Mouse (Mus musculus) heart, embryonic 11.5 days (tissue): ENCODE measurements at regions not wholly inside any gene's neighbourhood (a gene's known extent, or its start where the extent isn't known, plus 50 kb on each side); places are given as distances from the start of the nearest gene placed in this dataset.

Source experiments
- ATAC-seq: fragments of 200-750 bp; cut with Nextera tagmentation; replicated peaks from 2 replicates; pipeline ENCODE4 v1.8.0; 2017; ENCODE audit warnings: moderate library complexity; ENCODE audit not compliant: insufficient number of reproducible peaks, low FRiP score, low TSS enrichment
- H3K27ac ChIP-seq: fragments of 300-500 bp; sonication (generic); 2 replicates; pipeline ENCODE4 v1.5.1; 2014; ENCODE audit warnings: mild to moderate bottlenecking, low read depth, low read length
- H3K27me3 ChIP-seq: fragments of 300-500 bp; sonication (generic); 2 replicates; pipeline ENCODE4 v1.6.1; 2014; ENCODE audit warnings: mild to moderate bottlenecking, low read length, mixed read lengths; ENCODE audit not compliant: control insufficient read depth, insufficient read depth
- H3K36me3 ChIP-seq: fragments of 300-500 bp; sonication (generic); 2 replicates; pipeline ENCODE4 v1.6.1; 2014; ENCODE audit warnings: mild to moderate bottlenecking, low read length, moderate library complexity, mixed read lengths; ENCODE audit not compliant: control insufficient read depth, insufficient read depth
- H3K4me1 ChIP-seq: fragments of 300-500 bp; sonication (generic); 2 replicates; pipeline ENCODE4 v1.6.1; 2014; ENCODE audit warnings: low read length; ENCODE audit not compliant: control insufficient read depth, insufficient read depth
- H3K4me2 ChIP-seq: fragments of 300-500 bp; sonication (generic); 2 replicates; pipeline ENCODE4 v1.6.1; 2014; ENCODE audit warnings: mild to moderate bottlenecking, moderate library complexity
- H3K4me3 ChIP-seq: fragments of 300-500 bp; sonication (generic); 2 replicates; pipeline ENCODE4 v1.5.1; 2014; ENCODE audit warnings: low read depth, low read length
- H3K9ac ChIP-seq: fragments of 300-500 bp; sonication (generic); 2 replicates; pipeline ENCODE4 v1.6.1; 2014; ENCODE audit warnings: mild to moderate bottlenecking, low read depth, low read length, moderate library complexity
- H3K9me3 ChIP-seq: fragments of 300-500 bp; sonication (generic); replicated peaks from 2 replicates; pipeline ENCODE4 v1.6.1; 2016; ENCODE audit warnings: low read length; ENCODE audit not compliant: control insufficient read depth
- WGBS: fragments of 180-500 bp; shearing (Covaris S2); extraction: QIAGEN DNeasy Blood & Tissue Kit; methylation state at CpG from one replicate; pipeline ENCODE4 v1.1.7; 2014; ENCODE audit not compliant: insufficient replicate concordance; 5-methylcytosine and 5-hydroxymethylcytosine counted together

DNA sequence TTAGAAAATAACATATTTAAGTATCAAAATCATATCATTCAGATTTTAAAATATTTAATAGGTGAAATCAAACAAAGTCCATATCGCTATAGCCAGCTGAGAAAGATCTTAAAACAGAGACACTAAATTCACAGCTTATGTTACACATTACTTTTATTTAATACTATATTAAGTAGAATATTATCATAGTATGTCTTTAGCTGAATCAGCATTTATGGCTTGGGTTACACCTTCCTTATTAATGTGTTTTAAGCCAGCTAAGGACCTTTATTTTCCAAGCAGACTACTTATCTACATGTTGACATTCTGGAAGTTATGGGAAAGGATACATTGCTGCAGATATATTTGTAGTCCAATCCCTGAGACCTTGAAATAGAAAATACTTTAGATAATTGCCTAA, 684.9 kb upstream of the Adgrl4 start:
- Histone ChIP-seq H3K36me3 (no peaks in the 10 kb centered on the region), H3K4me1 (no peaks in the 10 kb centered on the region), H3K9me3 (no peaks in the 10 kb centered on the region), H3K4me2 (no peak overlapping the region), H3K9ac (no peak overlapping the region), H3K4me3 (no peak overlapping the region), H3K27me3 (no peaks in the 10 kb centered on the region), H3K27ac (no peak overlapping the region)
- ATAC-seq, result no peak
- WGBS, result 87% methylated on average over 1 of the region's 1 CpGs

- Histone ChIP-seq H3K4me1 (no peaks in the 10 kb centered on the region), H3K27ac (no peak overlapping the region), H3K36me3 (no peaks in the 10 kb centered on the region), H3K4me3 (no peak overlapping the region), H3K27me3 (no peaks in the 10 kb centered on the region), H3K9me3 (no peaks in the 10 kb centered on the region), H3K9ac (no peak overlapping the region), H3K4me2 (no peak overlapping the region)
- no peak for ATAC-seq
- 69% methylated on average over 1 of the region's 1 CpGs for WGBS
These were observed 677.8 kb upstream of the Adgrl4 start for GRCm38 (mm10) chr3:150759854-150760253.

DNA sequence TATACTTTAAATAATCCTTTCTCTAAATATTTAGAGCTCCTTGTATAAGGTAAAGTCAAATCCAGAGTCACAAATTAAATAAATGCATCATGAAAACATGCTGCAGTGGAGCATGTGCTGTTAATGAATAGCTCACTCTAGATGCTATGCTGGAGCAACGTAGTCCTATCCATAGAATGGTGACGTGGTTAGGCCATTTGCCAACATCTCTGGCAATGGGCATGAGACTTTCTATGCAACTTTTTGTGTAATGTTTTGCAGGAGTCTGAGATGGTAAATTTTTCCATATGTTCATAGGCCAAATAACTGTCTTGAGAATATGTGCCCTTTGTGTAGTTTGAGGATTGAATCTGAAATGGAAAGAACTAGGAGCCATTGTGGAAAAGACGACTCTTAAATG, 653.1 kb upstream of the Adgrl4 start:
- no peak overlapping the region for H3K9ac ChIP-seq
- H3K4me1 ChIP-seq, result no peaks in the 10 kb centered on the region
- H3K9me3 ChIP-seq, result no peaks in the 10 kb centered on the region
- H3K27me3 ChIP-seq, result no peaks in the 10 kb centered on the region
- 76% methylated on average over 3 of the region's 3 CpGs for WGBS
- H3K4me3 ChIP-seq, result no peak overlapping the region
- no peak overlapping the region for H3K27ac ChIP-seq
- no peak overlapping the region for H3K4me2 ChIP-seq
- no peak for ATAC-seq
- no peaks in the 10 kb centered on the region for H3K36me3 ChIP-seq

GRCm38 (mm10) chr3:150817807-150818206, 619.9 kb upstream of the Adgrl4 start:
- Histone ChIP-seq H3K27ac (no peak overlapping the region), H3K9me3 (no peaks in the 10 kb centered on the region), H3K36me3 (no peaks in the 10 kb centered on the region), H3K4me3 (no peak overlapping the region), H3K4me2 (no peak overlapping the region), H3K9ac (no peak overlapping the region), H3K4me1 (no peaks in the 10 kb centered on the region), H3K27me3 (no peaks in the 10 kb centered on the region)
- ATAC-seq, result no peak

DNA sequence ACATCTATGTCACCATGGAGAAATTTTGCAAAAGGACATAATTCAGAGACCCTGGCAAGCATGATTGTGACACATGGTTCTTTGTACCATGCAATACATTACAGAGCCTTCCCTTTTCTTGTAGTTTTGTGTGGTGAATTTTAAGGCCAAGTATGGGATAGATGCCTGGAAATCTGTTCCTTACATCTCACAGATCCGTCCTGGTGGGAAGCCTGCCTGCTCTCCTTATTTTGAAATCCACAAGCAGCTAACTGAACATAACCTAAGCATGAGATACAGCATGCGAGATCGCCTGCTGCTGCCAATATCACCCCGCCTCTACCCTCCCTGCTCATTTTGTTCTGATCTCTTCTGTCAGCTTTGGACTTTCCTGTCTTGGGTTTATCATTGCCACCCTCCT, 618.3 kb upstream of the Adgrl4 start:
- Histone ChIP-seq H3K4me3 (no peak overlapping the region), H3K9ac (no peak overlapping the region), H3K4me2 (no peak overlapping the region), H3K9me3 (no peaks in the 10 kb centered on the region), H3K27ac (no peak overlapping the region), H3K27me3 (no peaks in the 10 kb centered on the region), H3K4me1 (no peaks in the 10 kb centered on the region), H3K36me3 (no peaks in the 10 kb centered on the region)
- ATAC-seq, result no peak
- 67% methylated on average over 4 of the region's 4 CpGs for WGBS

GRCm38 (mm10) chr3:150820039-150820438, 617.6 kb upstream of the Adgrl4 start:
- Histone ChIP-seq H3K4me2 (no peak overlapping the region), H3K27ac (no peak overlapping the region), H3K36me3 (no peaks in the 10 kb centered on the region), H3K4me3 (no peak overlapping the region), H3K4me1 (no peaks in the 10 kb centered on the region), H3K27me3 (no peaks in the 10 kb centered on the region), H3K9ac (no peak overlapping the region), H3K9me3 (no peaks in the 10 kb centered on the region)
- 74% methylated on average over 5 of the region's 5 CpGs for WGBS
- ATAC-seq, result no peak

DNA sequence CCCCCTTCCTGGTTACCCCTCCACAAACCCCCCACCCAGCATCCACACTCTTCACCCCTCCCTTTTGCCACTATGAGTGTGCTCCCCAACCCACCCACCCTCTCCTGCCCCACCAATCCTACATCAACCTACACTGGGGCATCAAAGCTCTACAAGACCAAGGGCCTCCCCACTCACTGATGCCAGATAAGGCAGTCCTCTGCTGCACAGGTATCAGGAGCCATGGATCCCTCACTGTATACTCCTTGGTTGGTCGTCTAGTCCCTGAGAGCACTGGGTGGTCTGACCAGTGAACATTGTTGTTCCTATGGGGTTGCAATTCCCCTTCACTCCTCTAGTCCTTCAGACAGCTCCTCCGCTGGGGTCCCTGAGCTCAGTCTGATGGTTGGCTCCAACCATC, 591.7 kb upstream of the Adgrl4 start:
- H3K27ac ChIP-seq, result no peak overlapping the region
- no peaks in the 10 kb centered on the region for H3K27me3 ChIP-seq
- no peak overlapping the region for H3K4me2 ChIP-seq
- no peak overlapping the region for H3K4me3 ChIP-seq
- H3K9ac ChIP-seq, result no peak overlapping the region
- no peaks in the 10 kb centered on the region for H3K36me3 ChIP-seq
- H3K4me1 ChIP-seq, result no peaks in the 10 kb centered on the region
- WGBS, result 81% methylated on average over 2 of the region's 2 CpGs
- H3K9me3 ChIP-seq, result no peaks in the 10 kb centered on the region
- no peak; the same call in 1 of the 2 replicates for ATAC-seq

DNA sequence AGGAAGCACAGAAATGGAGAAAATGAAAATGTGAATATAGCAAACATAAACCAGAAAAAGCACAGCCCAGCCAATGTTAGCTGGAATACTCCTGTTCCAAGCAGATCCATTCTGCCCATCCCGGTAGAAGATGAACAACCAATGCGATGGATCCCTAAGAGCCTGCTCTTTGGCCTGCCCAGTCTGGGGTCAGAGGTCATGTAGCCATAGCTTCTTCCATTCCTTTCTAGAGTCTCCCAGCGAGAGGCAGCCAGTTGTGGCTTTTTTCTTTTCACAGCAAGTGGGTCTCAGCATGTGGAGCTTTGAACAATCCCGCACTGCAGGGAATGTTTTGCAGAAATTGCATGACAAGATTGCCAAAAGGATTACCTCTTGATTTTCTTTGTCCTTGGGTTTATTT, 585.6 kb upstream of the Adgrl4 start:
- Histone ChIP-seq H3K27ac (no peak overlapping the region), H3K4me1 (no peaks in the 10 kb centered on the region), H3K9me3 (no peaks in the 10 kb centered on the region), H3K9ac (no peak overlapping the region), H3K27me3 (no peaks in the 10 kb centered on the region), H3K4me2 (no peak overlapping the region), H3K4me3 (no peak overlapping the region), H3K36me3 (no peaks in the 10 kb centered on the region)
- WGBS, result 53% methylated on average over 4 of the region's 4 CpGs
- ATAC-seq, result no peak

- no peak overlapping the region for H3K4me2 ChIP-seq
- no peaks in the 10 kb centered on the region for H3K9me3 ChIP-seq
- no peaks in the 10 kb centered on the region for H3K36me3 ChIP-seq
- no peak overlapping the region for H3K4me3 ChIP-seq
- H3K27me3 ChIP-seq, result no peaks in the 10 kb centered on the region
- 76% methylated on average over 2 of the region's 2 CpGs for WGBS
- H3K27ac ChIP-seq, result no peak overlapping the region
- no peak overlapping the region for H3K9ac ChIP-seq
- no peak for ATAC-seq
- no peaks in the 10 kb centered on the region for H3K4me1 ChIP-seq
These were observed 541.0 kb upstream of the Adgrl4 start for GRCm38 (mm10) chr3:150896668-150897067.
